Mouse (Mus musculus) kidney, embryonic 14.5 days (tissue): ENCODE data around the gene Ptgs1. TPM values are rescaled to one million over a fixed set of nuclear protein-coding genes. Genes with fewer than 3 reads are reported as not detected.

ENCODE experiments used
- ATAC-seq: fragments of 200-750 bp; cut with Nextera tagmentation; 2 replicates; pipeline ENCODE4 v1.8.0; 2017; ENCODE audit warnings: moderate number of reproducible peaks, mild to moderate bottlenecking, moderate TSS enrichment, moderate library complexity; ENCODE audit not compliant: low FRiP score, low TSS enrichment
- H3K27ac ChIP-seq: fragments of 300-500 bp; sonication (generic); 2 replicates; pipeline ENCODE4 v1.5.1; 2014; ENCODE audit warnings: low read depth, mild to moderate bottlenecking, low read length, moderate library complexity, mixed read lengths
- H3K27me3 ChIP-seq: fragments of 300-500 bp; sonication (generic); 2 replicates; pipeline ENCODE4 v1.6.1; 2014; ENCODE audit warnings: mild to moderate bottlenecking, low read length; ENCODE audit not compliant: control insufficient read depth, insufficient read depth
- H3K36me3 ChIP-seq: fragments of 300-500 bp; sonication (generic); 2 replicates; pipeline ENCODE4 v1.6.1; 2014; ENCODE audit warnings: low read length, mixed read lengths; ENCODE audit not compliant: control insufficient read depth, insufficient read depth
- H3K4me1 ChIP-seq: fragments of 300-500 bp; sonication (generic); 2 replicates; pipeline ENCODE4 v1.6.1; 2014; ENCODE audit warnings: low read length, mixed read lengths; ENCODE audit not compliant: control insufficient read depth, insufficient read depth
- H3K4me2 ChIP-seq: fragments of 300-500 bp; sonication (generic); replicated peaks from 2 replicates; pipeline ENCODE4 v1.6.1; 2014; ENCODE audit warnings: low read depth, mild to moderate bottlenecking, low read length
- H3K4me3 ChIP-seq: fragments of 300-500 bp; sonication (generic); 2 replicates; pipeline ENCODE4 v1.5.1; 2014; ENCODE audit warnings: mild to moderate bottlenecking, low read length
- H3K9ac ChIP-seq: fragments of 300-500 bp; sonication (generic); 2 replicates; pipeline ENCODE4 v1.6.1; 2014; ENCODE audit warnings: low read depth, mild to moderate bottlenecking, low read length, moderate library complexity
- H3K9me3 ChIP-seq: fragments of 300-500 bp; sonication (generic); 2 replicates; pipeline ENCODE4 v1.6.1; 2016; ENCODE audit warnings: low read length; ENCODE audit not compliant: control insufficient read depth
- WGBS: fragments of 180-500 bp; shearing (Covaris S2); extraction: QIAGEN DNeasy Blood & Tissue Kit; methylation state at CpG from one replicate; pipeline ENCODE4 v1.1.7; 2014; 5-methylcytosine and 5-hydroxymethylcytosine counted together
- polyA plus RNA-seq: library from polyadenylated mRNA; unstranded; fragments of >200 nt; fragmentation: Nextera tagmentation; extraction: Ambion mirVana; gene quantifications from 2 replicates; pipeline ENCODE4 v1.2.1, GENCODE M21; 2014

The Ptgs1 gene
- polyA plus RNA-seq, 1 experiment from 2014 or later = 24.6 TPM

- Histone ChIP-seq H3K9ac (no peak overlapping the region), H3K4me3 (no peak overlapping the region), H3K27ac (no peak overlapping the region), H3K4me2 (no peak overlapping the region), H3K9me3 (no peaks in the 10 kb centered on the region), H3K27me3 (no peaks in the 10 kb centered on the region), H3K4me1 (peaks cover 19% of the 10 kb centered on the region), H3K36me3 (no peaks in the 10 kb centered on the region)
- 81% methylated on average over 8 of the region's 8 CpGs for WGBS
- no peak for ATAC-seq
Measured at GRCm38 (mm10) chr2:36220106-36220505, 10.1 kb upstream of the Ptgs1 start.

DNA sequence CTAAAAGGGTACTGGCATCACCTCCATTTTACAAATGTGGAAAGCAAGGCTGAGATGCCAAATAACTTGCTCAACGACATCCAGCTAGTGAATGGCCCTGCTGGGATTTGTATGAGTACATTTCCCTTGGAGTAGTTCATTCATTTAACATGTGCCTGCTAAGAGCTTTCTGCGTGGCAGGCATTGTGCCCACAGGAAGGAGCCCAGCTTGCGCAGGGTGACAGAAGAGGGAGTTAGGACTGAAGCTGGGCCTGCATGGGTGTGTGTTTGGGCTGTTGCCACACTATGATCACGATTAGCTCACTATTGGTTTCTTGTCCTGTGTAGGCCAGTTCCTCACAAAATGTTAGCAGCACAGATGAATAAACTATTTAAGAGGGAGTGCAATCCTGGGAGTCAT, 9.3 kb upstream of the Ptgs1 start:
- Histone ChIP-seq H3K9me3 (no peaks in the 10 kb centered on the region), H3K27me3 (no peaks in the 10 kb centered on the region), H3K27ac (no peak overlapping the region), H3K36me3 (no peaks in the 10 kb centered on the region), H3K4me2 (no peak overlapping the region), H3K9ac (no peak overlapping the region), H3K4me3 (no peak overlapping the region), H3K4me1 (peaks cover 19% of the 10 kb centered on the region)
- ATAC-seq = no peak
- whole genome bisulfite sequencing = 79% methylated on average over 4 of the region's 4 CpGs

DNA sequence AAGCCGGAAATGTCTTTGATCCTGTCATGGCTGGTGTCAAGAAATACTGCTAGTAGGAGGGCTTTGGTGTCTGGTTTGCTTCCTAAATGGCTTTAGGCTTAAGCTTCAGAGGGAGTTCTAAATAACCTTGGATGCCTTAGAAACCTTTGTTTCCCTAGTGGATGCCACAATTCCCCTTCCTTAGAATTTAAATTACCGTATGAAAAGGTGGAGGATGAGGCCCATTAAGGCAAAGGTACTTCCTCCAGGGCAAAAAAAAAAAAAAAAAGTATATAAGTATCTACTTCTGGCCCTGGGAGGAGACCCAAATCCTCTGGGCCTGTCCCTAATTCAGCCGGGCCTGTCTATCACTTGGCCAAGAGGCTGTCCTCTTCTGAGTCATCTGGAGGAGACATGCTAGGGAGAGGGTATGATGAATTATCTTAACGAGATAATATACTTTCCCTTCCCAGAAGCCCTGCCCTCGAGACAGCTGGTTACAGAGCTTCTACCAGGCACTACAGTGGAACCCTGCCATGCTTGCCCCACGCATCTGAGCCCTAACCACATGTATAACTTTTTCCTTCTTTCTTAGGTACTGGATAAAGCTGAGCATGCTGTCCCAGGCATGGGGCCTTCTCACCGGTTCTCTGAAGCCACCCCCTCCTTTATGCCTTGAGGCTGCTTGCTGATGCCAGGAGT, 7.9 kb upstream of the Ptgs1 start:
- Histone ChIP-seq H3K4me1 (peaks cover 8% of the 10 kb centered on the region; the same call in 1 of the 2 replicates), H3K27ac (no peak overlapping the region)
- no peak for ATAC-seq

DNA sequence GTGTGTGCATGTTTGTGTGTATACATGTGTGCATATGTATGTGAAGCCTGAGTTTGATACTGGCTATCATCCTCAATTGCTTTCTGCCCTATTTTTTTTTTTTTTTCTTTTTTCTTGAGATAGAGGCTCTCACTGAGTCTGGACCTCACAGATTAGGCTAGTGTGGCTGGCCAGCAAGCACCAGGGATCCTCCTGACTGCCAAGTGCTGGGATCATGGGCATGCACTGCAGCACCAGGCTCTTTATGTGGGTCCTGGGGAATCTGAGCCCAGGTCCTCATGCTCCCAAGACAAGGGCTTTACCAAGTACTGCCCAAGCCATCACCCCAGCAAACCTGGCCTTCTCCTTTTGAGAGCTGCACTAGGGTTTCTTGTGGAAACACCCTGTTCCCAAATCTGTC, 6.8 kb upstream of the Ptgs1 start:
- no peak for ATAC-seq
- H3K9me3 ChIP-seq = no peaks in the 10 kb centered on the region
- H3K4me3 ChIP-seq = no peak overlapping the region
- no peaks in the 10 kb centered on the region for H3K36me3 ChIP-seq
- H3K4me1 ChIP-seq = no peaks in the 10 kb centered on the region
- no peak overlapping the region for H3K9ac ChIP-seq
- no peak overlapping the region for H3K27ac ChIP-seq
- no peak overlapping the region for H3K4me2 ChIP-seq
- H3K27me3 ChIP-seq = no peaks in the 10 kb centered on the region

More for the DNA sequence above, 7.9 kb upstream of the Ptgs1 start:
- no peaks in the 10 kb centered on the region for H3K9me3 ChIP-seq
- no peak overlapping the region for H3K9ac ChIP-seq
- no peak overlapping the region for H3K4me2 ChIP-seq
- no peaks in the 10 kb centered on the region for H3K27me3 ChIP-seq
- no peaks in the 10 kb centered on the region for H3K36me3 ChIP-seq
- 54% methylated on average over 7 of the region's 7 CpGs for WGBS
- no peak overlapping the region for H3K4me3 ChIP-seq

- no peaks in the 10 kb centered on the region for H3K27me3 ChIP-seq
- no peak overlapping the region for H3K27ac ChIP-seq
- H3K36me3 ChIP-seq = no peaks in the 10 kb centered on the region
- no peak for ATAC-seq
- no peak overlapping the region for H3K4me3 ChIP-seq
- H3K9ac ChIP-seq = no peak overlapping the region
- H3K4me2 ChIP-seq = no peak overlapping the region
- 81% methylated on average over 7 of the region's 7 CpGs for WGBS
- H3K9me3 ChIP-seq = no peaks in the 10 kb centered on the region
- H3K4me1 ChIP-seq = no peaks in the 10 kb centered on the region
Measured at GRCm38 (mm10) chr2:36224153-36224552, 6.1 kb upstream of the Ptgs1 start.

GRCm38 (mm10) chr2:36224599-36224998, 5.6 kb upstream of the Ptgs1 start:
- H3K27ac ChIP-seq = no peak overlapping the region
- H3K36me3 ChIP-seq = no peaks in the 10 kb centered on the region
- no peak overlapping the region for H3K4me3 ChIP-seq
- no peaks in the 10 kb centered on the region for H3K27me3 ChIP-seq
- no peaks in the 10 kb centered on the region for H3K4me1 ChIP-seq
- H3K9me3 ChIP-seq = no peaks in the 10 kb centered on the region
- H3K9ac ChIP-seq = no peak overlapping the region
- WGBS = 15% methylated on average over 2 of the region's 2 CpGs
- H3K4me2 ChIP-seq = no peak overlapping the region
- ATAC-seq = 0 out of 2 replicates have a peak, but pooled peaks have one; percentile 36

GRCm38 (mm10) chr2:36230967-36231366, 741 bp downstream of the Ptgs1 start:
- Histone ChIP-seq H3K4me3 (peak overlapping the region; percentile 51), H3K27ac (no peak overlapping the region), H3K27me3 (peaks cover 4% of the 10 kb centered on the region; the same call in 1 of the 2 replicates), H3K36me3 (no peaks in the 10 kb centered on the region), H3K9ac (peak overlapping the region; percentile 68), H3K4me1 (peaks cover 13% of the 10 kb centered on the region; the same call in 1 of the 2 replicates), H3K9me3 (no peaks in the 10 kb centered on the region), H3K4me2 (peak overlapping the region; percentile 93)
- 38% methylated on average over 9 of the region's 10 CpGs for WGBS
- no peak for ATAC-seq

- Histone ChIP-seq H3K27ac (no peak overlapping the region), H3K9ac (no peak overlapping the region), H3K27me3 (peaks cover 4% of the 10 kb centered on the region; the same call in 1 of the 2 replicates), H3K9me3 (no peaks in the 10 kb centered on the region), H3K4me3 (no peak overlapping the region), H3K4me1 (peaks cover 12% of the 10 kb centered on the region; the same call in 1 of the 2 replicates), H3K4me2 (no peak overlapping the region), H3K36me3 (no peaks in the 10 kb centered on the region)
- no peak for ATAC-seq
- WGBS = 51% methylated on average over 7 of the region's 7 CpGs
Measured at GRCm38 (mm10) chr2:36234526-36235368, 4.5 kb downstream of the Ptgs1 start.

GRCm38 (mm10) chr2:36235917-36236316, 5.7 kb downstream of the Ptgs1 start:
- Histone ChIP-seq H3K27ac (no peak overlapping the region), H3K4me1 (peaks cover 2% of the 10 kb centered on the region; the same call in 1 of the 2 replicates)
- 53% methylated on average over 4 of the region's 4 CpGs for WGBS

More at GRCm38 (mm10) chr2:36235917-36236316, 5.7 kb downstream of the Ptgs1 start:
- Histone ChIP-seq H3K4me2 (no peak overlapping the region), H3K4me3 (no peak overlapping the region), H3K27me3 (peaks cover 4% of the 10 kb centered on the region; the same call in 1 of the 2 replicates), H3K9ac (no peak overlapping the region), H3K9me3 (no peaks in the 10 kb centered on the region), H3K36me3 (no peaks in the 10 kb centered on the region)
- ATAC-seq = no peak
